Mouse (Mus musculus) cerebellum, adult 2 months (tissue): ENCODE results near the gene Rfwd3. TPM values are rescaled to one million over a fixed set of nuclear protein-coding genes. Genes with fewer than 3 reads are reported as not detected.

Source experiments
- DNase-seq, 2 experiments: peaks; one replicate each; pipeline ENCODE4 v3.0.0; 2021
- H3K27ac ChIP-seq: fragments of 200-500 bp; 2 replicates; pipeline ENCODE4 v1.5.1; 2012; ENCODE audit warnings: low read length, control low read depth, inconsistent platforms; ENCODE audit not compliant: insufficient read depth
- H3K27me3 ChIP-seq: fragments of 200-500 bp; 2 replicates; pipeline ENCODE4 v1.6.1; 2012; ENCODE audit warnings: inconsistent platforms, mild to moderate bottlenecking, low read length, moderate library complexity; ENCODE audit not compliant: control insufficient read depth, insufficient read depth
- H3K4me1 ChIP-seq: fragments of 200-500 bp; 2 replicates; pipeline ENCODE4 v1.6.1; 2011; ENCODE audit warnings: low read length; ENCODE audit not compliant: control insufficient read depth, insufficient read depth
- H3K4me3 ChIP-seq: fragments of 200-500 bp; replicated peaks from 2 replicates; pipeline ENCODE3; 2011; ENCODE audit warnings: mild to moderate bottlenecking, low read depth, low read length, control low read depth; ENCODE audit not compliant: insufficient read depth
- CTCF ChIP-seq: fragments of 200-500 bp; IDR thresholded peaks from 2 replicates; pipeline ENCODE4 v1.5.1; 2011; ENCODE audit warnings: low read depth, mild to moderate bottlenecking, control low read depth, low read length, moderate library complexity, borderline replicate concordance; ENCODE audit not compliant: insufficient read depth
- POLR2A ChIP-seq: fragments of 200-500 bp; IDR thresholded peaks from 2 replicates; pipeline ENCODE4 v1.6.1; 2011; ENCODE audit warnings: low read length, control low read depth, borderline replicate concordance; ENCODE audit not compliant: insufficient read depth
- WGBS: fragments of 180-500 bp; shearing (Covaris S2); methylation state at CpG from one replicate; pipeline ENCODE4 v1.1.7; 2018; 5-methylcytosine and 5-hydroxymethylcytosine counted together
- polyA plus RNA-seq: library from polyadenylated mRNA; depleted of rRNA; stranded (reverse); fragments of >200 nt; gene quantifications from 2 replicates; pipeline ENCODE4 v1.2.3, GENCODE M21; 2012

The Rfwd3 gene
- polyA plus RNA-seq, 1 experiment, result 20.3 TPM

DNA sequence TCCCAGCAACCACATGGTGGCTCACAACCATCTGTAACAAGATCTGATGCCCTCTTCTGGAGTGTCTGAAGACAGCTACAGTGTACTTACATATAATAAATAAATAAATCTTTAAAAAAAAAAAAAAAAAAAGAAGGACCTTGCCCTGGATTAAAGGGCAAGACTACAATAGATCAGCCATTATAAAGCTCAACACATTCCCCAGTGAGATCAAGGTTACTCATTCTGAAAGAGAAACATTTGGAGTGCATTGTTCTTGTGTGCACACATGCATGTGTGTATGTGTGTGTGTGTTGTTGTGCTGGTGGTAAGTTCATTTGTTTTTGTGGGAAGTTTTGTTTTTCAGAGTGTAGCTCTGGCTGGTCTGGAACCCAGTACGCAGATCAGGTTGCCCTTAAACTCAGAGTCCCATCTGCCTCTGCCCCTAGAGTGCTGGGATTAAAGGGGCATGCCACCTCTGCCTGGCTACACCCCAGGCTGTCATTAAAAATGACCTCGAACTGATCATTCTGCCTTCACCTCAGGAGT, 35.3 kb downstream of the Rfwd3 start:
- WGBS, result 73% methylated on average over 2 of the region's 2 CpGs
- no peaks in the 10 kb centered on the region for H3K27me3 ChIP-seq
- H3K27ac ChIP-seq, result no peak overlapping the region
- H3K4me3 ChIP-seq, result no peak overlapping the region
- TF ChIP-seq CTCF (no peak), POLR2A (no peak)
- H3K4me1 ChIP-seq, result no peaks in the 10 kb centered on the region
- DNase-seq, result no peak

GRCm38 (mm10) chr8:111261981-111262381, 38.0 kb downstream of the Rfwd3 start:
- Histone ChIP-seq H3K27ac (no peak overlapping the region), H3K4me3 (no peak overlapping the region), H3K27me3 (no peaks in the 10 kb centered on the region), H3K4me1 (no peaks in the 10 kb centered on the region)
- WGBS, result 53% methylated on average over 4 of the region's 4 CpGs
- no peak for TF ChIP-seq POLR2A
- no peak for TF ChIP-seq CTCF
- no peak for DNase-seq

DNA sequence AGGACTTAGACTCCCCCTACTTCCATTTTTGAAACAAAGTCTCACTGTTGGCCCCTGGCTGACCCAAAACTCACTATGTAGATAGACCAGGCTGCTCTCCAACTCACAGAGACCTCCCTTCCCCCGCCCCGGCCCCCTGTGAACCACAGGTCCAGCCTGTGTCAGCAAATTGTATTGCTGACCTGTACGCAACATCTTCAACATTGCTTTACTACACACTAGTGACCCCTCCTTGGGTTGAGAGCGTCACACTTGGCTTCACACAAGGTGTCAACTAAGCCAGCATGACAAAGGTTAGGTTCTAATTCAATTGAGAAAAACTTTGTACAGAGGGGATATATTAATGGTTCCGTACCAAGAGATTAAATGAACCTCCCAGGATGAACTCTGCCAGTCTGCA, 39.8 kb downstream of the Rfwd3 start:
- H3K4me3 ChIP-seq, result no peak overlapping the region
- no peak for DNase-seq
- no peak for TF ChIP-seq POLR2A
- TF ChIP-seq CTCF, result no peak
- H3K27ac ChIP-seq, result no peak overlapping the region
- no peaks in the 10 kb centered on the region for H3K4me1 ChIP-seq
- H3K27me3 ChIP-seq, result no peaks in the 10 kb centered on the region
- 97% methylated on average over 5 of the region's 5 CpGs for WGBS

DNA sequence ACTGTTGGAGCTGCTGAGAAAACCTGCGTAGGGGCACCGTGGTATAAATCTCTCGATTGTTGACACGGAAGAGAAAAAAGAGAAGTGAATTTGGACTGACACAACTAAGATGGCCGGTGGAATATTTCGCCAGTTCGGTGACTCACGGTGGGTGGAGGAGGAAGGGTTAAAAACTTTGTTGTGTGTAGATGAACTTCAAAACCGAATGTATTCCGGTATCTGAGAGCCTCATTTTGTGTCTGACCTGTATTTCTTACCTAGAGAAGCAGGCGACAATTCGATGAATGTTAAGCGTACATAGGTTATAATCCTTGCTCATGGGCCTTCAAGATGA, 40.6 kb downstream of the Rfwd3 start:
- no peak for DNase-seq
- no peaks in the 10 kb centered on the region for H3K27me3 ChIP-seq
- WGBS, result 8% methylated on average over 13 of the region's 13 CpGs
- TF ChIP-seq POLR2A (no peak), CTCF (no peak)
- peak overlapping the region; percentile 66 for H3K4me3 ChIP-seq
- peak overlapping the region; percentile 71; the same call in 1 of the 2 replicates for H3K27ac ChIP-seq
- no peaks in the 10 kb centered on the region for H3K4me1 ChIP-seq

GRCm38 (mm10) chr8:111258631-111259407, 41.2 kb downstream of the Rfwd3 start, which contains the start of gene Glg1:
Gene Glg1 (minus strand): TSS chr8:111259216.
- TF ChIP-seq POLR2A, result peak; percentile 98
- TF ChIP-seq CTCF, result no peak
- 1% methylated on average over 62 of the region's 76 CpGs for WGBS

GRCm38 (mm10) chr8:111258010-111258630, 41.9 kb downstream of the Rfwd3 start:
- Histone ChIP-seq H3K4me1 (no peaks in the 10 kb centered on the region), H3K27me3 (no peaks in the 10 kb centered on the region), H3K4me3 (peak overlapping the region; percentile 66), H3K27ac (peak overlapping the region; percentile 80)
- no peak for TF ChIP-seq CTCF
- TF ChIP-seq POLR2A, result no peak
- WGBS, result under 1% methylated on average over 26 of the region's 26 CpGs
- DNase-seq, result no peak

More at GRCm38 (mm10) chr8:111258631-111259407, 41.2 kb downstream of the Rfwd3 start, which contains the start of gene Glg1:
- no peaks in the 10 kb centered on the region for H3K27me3 ChIP-seq
- H3K27ac ChIP-seq, result peak within 1 kb of the TSS; percentile 80
- no peaks in the 10 kb centered on the region for H3K4me1 ChIP-seq
- peak within 1 kb of the TSS; percentile 66 for H3K4me3 ChIP-seq
- peak; percentile 92 to 94 for DNase-seq

- no peak for TF ChIP-seq POLR2A
- H3K27me3 ChIP-seq, result no peaks in the 10 kb centered on the region
- H3K4me3 ChIP-seq, result no peak overlapping the region
- no peak overlapping the region for H3K27ac ChIP-seq
- 0 out of 2 replicates have a peak, but pooled peaks cover 2% of the 10 kb centered on the region for H3K4me1 ChIP-seq
- WGBS, result 90% methylated on average over 4 of the region's 4 CpGs
- no peak for DNase-seq
These were observed 47.4 kb downstream of the Rfwd3 start for GRCm38 (mm10) chr8:111252487-111253112.
